19 mouse cellular contexts compared by ENCODE assay signal in the genomic region with DNA sequence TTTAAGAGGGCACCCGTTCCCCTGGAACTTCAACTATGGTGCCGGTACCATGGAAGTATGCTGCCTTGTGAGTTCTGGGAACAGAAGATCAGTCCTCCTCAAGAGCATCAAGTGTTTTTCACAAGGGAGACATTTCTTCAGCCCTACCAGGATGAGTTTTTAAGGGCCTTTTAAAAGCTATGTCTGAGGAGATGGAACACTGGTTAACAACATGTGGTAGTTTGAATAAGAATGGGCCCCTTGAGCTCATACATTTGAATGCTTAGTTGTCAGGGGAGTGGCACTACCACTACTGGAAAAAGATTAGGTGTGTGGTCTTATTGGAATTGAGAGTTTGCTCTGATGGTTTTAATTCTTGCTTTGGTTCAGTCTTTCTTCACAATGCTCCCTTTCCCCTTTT.
DNase-seq lines count a peak whose midpoint lies in the region; ATAC-seq lines count a peak whose summit lies in the region.
"Had no signal": no experiment of that assay in that cellular context is flagged by ENCODE, and none has a peak within 500 bp of the region (broad histone marks: within the 10 kb centered on the region; RNA-seq: fewer than 3 reads in every experiment).

No protein-coding gene starts in this region.

- peak; percentile 84 for DNase-seq in ES-CJ7 (ENCODE audit: low read depth, low spot score)
- DNase-seq in R1 (ENCODE audit: low read depth, low spot score) = peak; percentile 91
- DNase-seq in right cerebral cortex, adult 2 months (ENCODE audit: low spot score in 2 of 2) = no peak
- DNase-seq in cerebellum, postnatal 14 days = no peak
- DNase-seq: adrenal gland, adult 8-10 months; adrenal gland, postnatal 14 days; adrenal gland, postnatal 36 days; cerebellum, adult 11-12 months; cerebellum, adult 2 months; cerebellum, adult 9-10 months; cerebellum, postnatal 10 days; cerebellum, postnatal 36 days; embryo, embryonic 11 days; forebrain, postnatal 0 days had no signal

- ATAC-seq in erythroid progenitor cell, adult 5-6 weeks (replicated peaks; ENCODE audit: low FRiP score, poor library complexity, severe bottlenecking) = no peak
- ATAC-seq: activated CD4-positive, CD25-positive, alpha-beta regulatory T cell, adult 4 months; forebrain, embryonic 13.5 days; forebrain, embryonic 15.5 days; forebrain, postnatal 0 days; Patski had no signal

Comparison
In these comparisons a context has a peak if more than half of its experiments do, and no peak if none do; other contexts are left out.
1. DNase-seq: peak in ES-CJ7 (single experiment) and R1 (single experiment); none in right cerebral cortex, adult 2 months (0 of 2) and cerebellum, postnatal 14 days (0 of 2).